Mouse (Mus musculus): Measurements from ENCODE around the gene Lypd4.

- TF ChIP-seq CTCF (IDR thresholded peaks at IDR 0.05) (no peak), EP300 (IDR thresholded peaks at IDR 0.05) (no peak)
Measured at GRCm38 (mm10) chr7:24901114-24901513, 31.4 kb upstream of the Lypd4 start.

Data from lung, postnatal 0 days (tissue).